25 mouse cellular contexts compared by ENCODE assay signal in the genomic region with DNA sequence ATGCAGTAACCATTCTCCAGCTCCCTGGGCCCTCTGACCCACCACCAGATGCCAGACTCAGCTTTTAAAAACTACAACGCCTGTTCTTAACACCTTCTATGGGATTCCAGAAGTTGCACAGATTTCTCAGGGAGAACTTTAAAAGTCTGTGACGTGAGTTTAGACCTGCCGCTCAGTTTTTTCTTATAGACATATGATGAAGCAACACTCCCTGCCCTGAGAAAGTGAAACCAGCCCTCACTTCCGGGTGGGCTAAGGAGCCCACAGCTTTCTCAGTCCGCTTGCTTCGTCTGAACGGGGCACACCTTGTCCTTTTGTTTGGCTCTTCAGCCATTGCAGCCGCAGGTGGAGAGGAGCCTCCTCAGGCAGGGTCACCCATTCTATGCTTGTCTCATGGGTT. TPM values are rescaled to one million over a fixed set of nuclear protein-coding genes. Genes with fewer than 3 reads are reported as not detected.
"Had no signal": no experiment of that assay in that cellular context is flagged by ENCODE, and none has a peak within 500 bp of the region (broad histone marks: within the 10 kb centered on the region; RNA-seq: fewer than 3 reads in every experiment).

No protein-coding gene starts in this region.

- DNase-seq: kidney, adult 11 months; kidney, adult 9 months; kidney, postnatal 36 days; layer of hippocampus, adult 9-11 months; layer of hippocampus, postnatal 36 days; liver; liver, embryonic 13.5 days; liver, postnatal 0 days; lung, postnatal 14 days; right cerebral cortex, adult 18-20 months; right cerebral cortex, postnatal 4 days; spleen, adult 18-20 months had no signal

RNA-seq across cellular contexts. Expression of gene Gm10964, which starts 24.2 kb away (rescaled TPM):
- total RNA-seq: layer of hippocampus, adult 18-20 months; layer of hippocampus, postnatal 36 days; left cerebral cortex, adult 8-10 months; left cerebral cortex, postnatal 36 days; midbrain, postnatal 0 days had no signal
- polyA plus RNA-seq: intestine, embryonic 14.5 days; kidney, postnatal 0 days; limb, embryonic 12.5 days; liver, embryonic 13.5 days; liver, postnatal 0 days; lung, embryonic 15.5 days; macrophage; midbrain, embryonic 12.5 days; midbrain, postnatal 0 days; neural tube, embryonic 11.5 days; neural tube, embryonic 15.5 days; stomach, embryonic 16.5 days had no signal
